Mouse (Mus musculus): ENCODE data around the gene Dbx2. TPM values are rescaled to one million over a fixed set of nuclear protein-coding genes. Genes with fewer than 3 reads are reported as not detected.
A peak's percentile ranks its signal among the peaks of the same experiment; 100 is the strongest.

Gene Dbx2
- polyA plus RNA-seq, 1 experiment from 2014 or later: 0.67 TPM

- no peaks in the 10 kb centered on the region for H3K9me3 ChIP-seq
- no peak for DNase-seq (ENCODE audit: extremely low spot score, low spot score)
- 72% methylated on average over 1 of the region's 1 CpGs for WGBS
- H3K27ac ChIP-seq: no peak overlapping the region
- H3K27me3 ChIP-seq (ENCODE audit: poor library complexity, severe bottlenecking): no peaks in the 10 kb centered on the region
- H3K4me3 ChIP-seq: no peak overlapping the region
- no peaks in the 10 kb centered on the region for H3K36me3 ChIP-seq (replicated peaks)
- H3K4me1 ChIP-seq: no peaks in the 10 kb centered on the region
Observed at GRCm38 (mm10) chr15:95598630-95599029, 57.1 kb downstream of the Dbx2 start.

DNA sequence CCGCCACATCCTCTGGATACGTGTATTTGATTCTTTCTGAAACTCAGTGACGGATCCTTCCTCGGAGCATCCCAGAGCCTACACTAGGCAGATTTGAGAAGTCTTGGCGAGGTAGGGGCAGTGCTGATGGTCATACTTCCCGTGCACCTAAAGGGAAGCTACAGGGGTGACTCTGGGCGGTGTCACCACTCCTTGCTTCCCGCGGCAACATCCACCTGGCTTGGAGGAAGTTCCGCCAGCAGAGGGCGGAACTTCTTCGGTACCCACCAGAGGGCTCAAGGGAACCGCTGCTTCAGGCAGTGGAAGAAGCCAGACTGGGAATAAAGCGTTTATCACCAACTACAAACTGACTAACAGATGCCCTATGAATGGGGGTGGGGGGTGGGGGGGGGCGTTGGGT, 68.9 kb downstream of the Dbx2 start:
- Histone ChIP-seq H3K9me3 (no peaks in the 10 kb centered on the region), H3K4me3 (no peak overlapping the region), H3K4me1 (peaks cover 19% of the 10 kb centered on the region), H3K27me3 (ENCODE audit: poor library complexity, severe bottlenecking) (peaks cover 9% of the 10 kb centered on the region; the same call in 1 of the 2 replicates), H3K27ac (no peak overlapping the region), H3K36me3 (replicated peaks) (no peaks in the 10 kb centered on the region)
- 92% methylated on average over 15 of the region's 15 CpGs for WGBS
- no peak for DNase-seq (ENCODE audit: extremely low spot score, low spot score)

- Histone ChIP-seq H3K27ac (no peak overlapping the region), H3K9me3 (no peaks in the 10 kb centered on the region), H3K4me1 (peaks cover 19% of the 10 kb centered on the region), H3K36me3 (replicated peaks) (no peaks in the 10 kb centered on the region), H3K4me3 (no peak overlapping the region), H3K27me3 (ENCODE audit: poor library complexity, severe bottlenecking) (peaks cover 20% of the 10 kb centered on the region; the same call in 1 of the 2 replicates)
- 75% methylated on average over 4 of the region's 4 CpGs for WGBS
- no peak for DNase-seq (ENCODE audit: extremely low spot score, low spot score)
Observed at GRCm38 (mm10) chr15:95584891-95585290, 70.9 kb downstream of the Dbx2 start.

- DNase-seq (ENCODE audit: extremely low spot score, low spot score): peak; percentile 47
- 20% methylated on average over 5 of the region's 5 CpGs for WGBS
- no peak overlapping the region for H3K4me3 ChIP-seq
- peaks cover 41% of the 10 kb centered on the region for H3K27me3 ChIP-seq (ENCODE audit: poor library complexity, severe bottlenecking)
- no peaks in the 10 kb centered on the region; the same call in 1 of the 2 replicates for H3K9me3 ChIP-seq
- no peaks in the 10 kb centered on the region for H3K36me3 ChIP-seq (replicated peaks)
- H3K27ac ChIP-seq: no peak overlapping the region
- H3K4me1 ChIP-seq: peaks cover 4% of the 10 kb centered on the region
Observed at GRCm38 (mm10) chr15:95574661-95575060, 81.1 kb downstream of the Dbx2 start.

Other genes with a start within 250 kb of the Dbx2 start
- 35.8 and 39.6 TPM in 2 replicates for gene Nell2, start 127.4 kb downstream of the Dbx2 start, polyA plus RNA-seq (2016; fragmentation: Nextera tagmentation; extraction: Ambion mirVana)
- gene Ano6, start 134.9 kb upstream of the Dbx2 start, polyA plus RNA-seq (2016; fragmentation: Nextera tagmentation; extraction: Ambion mirVana): 32.4 and 35.0 TPM in 2 replicates